Mouse (Mus musculus) C2C12 (cell line): ENCODE data around the gene Olfr1393.

Experiments used
- CEBPB ChIP-seq: IDR thresholded peaks from one replicate; pipeline ENCODE4 v1.6.1; 2011; ENCODE audit warnings: low read depth, mild to moderate bottlenecking, control low read depth, moderate library complexity
- CTCF ChIP-seq: IDR thresholded peaks from one replicate; pipeline ENCODE4 v1.5.1; 2011; ENCODE audit not compliant: control insufficient read depth, insufficient read depth, insufficient read length
- MAX ChIP-seq: IDR thresholded peaks from one replicate; pipeline ENCODE4 v1.6.1; 2011; ENCODE audit warnings: mild to moderate bottlenecking, control low read depth
- MYOD1 ChIP-seq: IDR thresholded peaks from one replicate; pipeline ENCODE4 v1.6.1; 2011; ENCODE audit warnings: low read depth; ENCODE audit not compliant: control insufficient read depth, insufficient read length
- MYOG ChIP-seq: IDR thresholded peaks from one replicate; pipeline ENCODE4 v1.6.1; 2011; ENCODE audit not compliant: control insufficient read depth, insufficient read length; ENCODE audit errors: extremely low read depth
- USF1 ChIP-seq: IDR thresholded peaks from one replicate; pipeline ENCODE4 v1.6.1; 2011; ENCODE audit warnings: low read depth, mild to moderate bottlenecking, control low read depth, moderate library complexity

DNA sequence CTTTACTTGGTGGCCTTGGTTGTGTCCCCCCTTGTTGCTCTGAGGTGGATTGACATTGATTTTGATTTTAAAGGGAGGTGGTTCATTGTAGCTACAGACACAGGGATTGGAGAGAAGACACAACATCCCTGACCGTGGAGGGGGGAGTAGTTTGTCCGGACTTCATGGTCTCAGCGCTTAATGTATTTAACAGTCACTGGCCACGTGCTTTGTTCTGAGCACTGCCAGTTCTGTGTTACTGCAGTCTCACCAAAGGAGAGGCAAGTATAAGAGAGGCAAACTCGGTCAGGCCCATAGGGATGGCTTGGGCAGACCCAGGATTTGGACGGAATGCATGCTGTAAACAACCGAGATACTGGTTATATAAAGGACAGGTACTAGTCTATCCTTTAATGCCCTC lies 14.0 kb upstream of the Olfr1393 start:
- TF ChIP-seq CTCF (no peak), USF1 (no peak), CEBPB (no peak), MAX (no peak), MYOG (no peak), MYOD1 (no peak)
